Mouse (Mus musculus): ENCODE results near the gene Arfgap1. TPM values are rescaled to one million over a fixed set of nuclear protein-coding genes. Genes with fewer than 3 reads are reported as not detected.

Gene Arfgap1
- polyA plus RNA-seq, 1 experiment from 2014 or later: 130 TPM

Other genes with a start within 250 kb of the Arfgap1 start
- gene Slc17a9, start 242.0 kb upstream of the Arfgap1 start, polyA plus RNA-seq (2015; fragmentation: Nextera tagmentation; extraction: Ambion mirVana): 0.11 and 0.24 TPM in 2 replicates
- 10.1 and 10.4 TPM in 2 replicates for gene Bhlhe23, start 190.3 kb upstream of the Arfgap1 start, polyA plus RNA-seq (2015; fragmentation: Nextera tagmentation; extraction: Ambion mirVana)
- 38.8 and 45.2 TPM in 2 replicates for gene Ythdf1, start 46.3 kb upstream of the Arfgap1 start, polyA plus RNA-seq (2015; fragmentation: Nextera tagmentation; extraction: Ambion mirVana)
- not detected in 2 replicates for gene Birc7, start 38.2 kb upstream of the Arfgap1 start, polyA plus RNA-seq (2015; fragmentation: Nextera tagmentation; extraction: Ambion mirVana)
- gene Nkain4, start 12.5 kb upstream of the Arfgap1 start, polyA plus RNA-seq (2015; fragmentation: Nextera tagmentation; extraction: Ambion mirVana): 66.7 and 82.7 TPM in 2 replicates
- gene Col20a1, start 19.3 kb downstream of the Arfgap1 start, polyA plus RNA-seq (2015; fragmentation: Nextera tagmentation; extraction: Ambion mirVana): 0.11 and 0.19 TPM in 2 replicates
- gene Chrna4, start 76.3 kb downstream of the Arfgap1 start, polyA plus RNA-seq (2015; fragmentation: Nextera tagmentation; extraction: Ambion mirVana): 46.9 and 48.3 TPM in 2 replicates
- 50.2 and 50.8 TPM in 2 replicates for gene Kcnq2, start 168.1 kb downstream of the Arfgap1 start, polyA plus RNA-seq (2015; fragmentation: Nextera tagmentation; extraction: Ambion mirVana)
- gene Eef1a2, start 189.8 kb downstream of the Arfgap1 start, polyA plus RNA-seq (2015; fragmentation: Nextera tagmentation; extraction: Ambion mirVana): 10.0 and 11.0 TPM in 2 replicates
- gene Ppdpf, start 220.0 kb downstream of the Arfgap1 start, polyA plus RNA-seq (2015; fragmentation: Nextera tagmentation; extraction: Ambion mirVana): 407 and 408 TPM in 2 replicates
- gene Ptk6, start 235.6 kb downstream of the Arfgap1 start, polyA plus RNA-seq (2015; fragmentation: Nextera tagmentation; extraction: Ambion mirVana): not detected in 2 replicates
- gene Srms, start 246.0 kb downstream of the Arfgap1 start, polyA plus RNA-seq (2015; fragmentation: Nextera tagmentation; extraction: Ambion mirVana): 0.07 and 0.20 TPM in 2 replicates

Measured in midbrain, embryonic 16.5 days (tissue).